Mouse (Mus musculus): ENCODE data around the gene Gm11127. TPM values are rescaled to one million over a fixed set of nuclear protein-coding genes. Genes with fewer than 3 reads are reported as not detected.

The Gm11127 gene
- total RNA-seq, 2 experiments from 2014 or later = 4.1 to 6.1 TPM

Other genes with a start within 250 kb of the Gm11127 start
- 10 to 100 TPM; 19.2 to 36.5 TPM for gene Ier3, start 236.7 kb downstream of the Gm11127 start, total RNA-seq (2021)
- 10 to 100 TPM; 60.5 to 73.4 TPM for gene Flot1, start 235.1 kb downstream of the Gm11127 start, total RNA-seq (2021)
- gene Tubb5, start 220.1 kb downstream of the Gm11127 start, total RNA-seq (2021) = 100 to 1,000 TPM; 188 to 218 TPM
- 10 to 100 TPM; 18.3 to 18.7 TPM for gene Mdc1, start 216.9 kb downstream of the Gm11127 start, total RNA-seq (2021)
- gene Nrm, start 197.1 kb downstream of the Gm11127 start, total RNA-seq (2021) = 1 to 10 TPM; 6.7 to 7.5 TPM
- gene Ppp1r18, start 192.8 kb downstream of the Gm11127 start, total RNA-seq (2021) = 10 to 100 TPM; 26.1 to 35.1 TPM
- gene Dhx16, start 178.6 kb downstream of the Gm11127 start, total RNA-seq (2021) = 10 to 100 TPM; 37.5 to 40.8 TPM
- 10 to 100 TPM; 47.0 to 49.4 TPM for gene 2310061I04Rik, start 160.9 kb downstream of the Gm11127 start, total RNA-seq (2021)
- gene Atat1, start 148.3 kb downstream of the Gm11127 start, total RNA-seq (2021) = 10 to 100 TPM; 26.0 to 33.0 TPM
- 10 to 100 TPM; 92.6 to 97.8 TPM for gene Mrps18b, start 142.0 kb downstream of the Gm11127 start, total RNA-seq (2021)
- 100 to 1,000 TPM in 1 of 2 experiments, 10 to 100 TPM in 1; 96.2 to 108 TPM for gene Ppp1r10, start 141.9 kb downstream of the Gm11127 start, total RNA-seq (2021)
- gene Abcf1, start 88.6 kb downstream of the Gm11127 start, total RNA-seq (2021) = 10 to 100 TPM; 90.0 to 96.2 TPM
- gene Gnl1, start 78.5 kb downstream of the Gm11127 start, total RNA-seq (2021) = 10 to 100 TPM; 51.2 to 54.4 TPM
- 10 to 100 TPM; 18.3 to 19.1 TPM for gene Prr3, start 78.1 kb downstream of the Gm11127 start, total RNA-seq (2021)
- 1 to 10 TPM; 6.5 to 9.3 TPM for gene H2-T24, start 37.8 kb downstream of the Gm11127 start, total RNA-seq (2021)
- gene H2-T23, start 25.5 kb downstream of the Gm11127 start, total RNA-seq (2021) = 10 to 100 TPM; 57.8 to 68.4 TPM
- gene H2-T22, start 15.6 kb downstream of the Gm11127 start, total RNA-seq (2021) = 10 to 100 TPM; 33.5 to 33.8 TPM
- gene Gm6034, start 15.4 kb downstream of the Gm11127 start, total RNA-seq (2021) = not detected
- under 1 TPM; 0.16 to 0.30 TPM for gene Gm19684, start 63.3 kb upstream of the Gm11127 start, total RNA-seq (2021)
- not detected for gene Gm7030, start 71.1 kb upstream of the Gm11127 start, total RNA-seq (2021)
- not detected for gene Gm8909, start 110.2 kb upstream of the Gm11127 start, total RNA-seq (2021)
- not detected for gene H2-T3, start 131.9 kb upstream of the Gm11127 start, total RNA-seq (2021)
- 10 to 100 TPM; 44.0 to 49.0 TPM for gene Rpp21, start 199.7 kb upstream of the Gm11127 start, total RNA-seq (2021)
- 10 to 100 TPM; 15.7 to 20.0 TPM for gene Trim39, start 213.9 kb upstream of the Gm11127 start, total RNA-seq (2021)
- not detected for gene H2-M10.2, start 228.1 kb upstream of the Gm11127 start, total RNA-seq (2021)